Mouse (Mus musculus): ENCODE data around the gene Maob. TPM values are rescaled to one million over a fixed set of nuclear protein-coding genes. Genes with fewer than 3 reads are reported as not detected.

Maob gene
- 1.4 TPM for polyA plus RNA-seq (2015; fragmentation: Illumina TruSeq; extraction: RNeasy Lipid Tissue Mini Kit (QIAGEN cat#74804); ENCODE audit: insufficient read depth, low replicate concordance)

DNA sequence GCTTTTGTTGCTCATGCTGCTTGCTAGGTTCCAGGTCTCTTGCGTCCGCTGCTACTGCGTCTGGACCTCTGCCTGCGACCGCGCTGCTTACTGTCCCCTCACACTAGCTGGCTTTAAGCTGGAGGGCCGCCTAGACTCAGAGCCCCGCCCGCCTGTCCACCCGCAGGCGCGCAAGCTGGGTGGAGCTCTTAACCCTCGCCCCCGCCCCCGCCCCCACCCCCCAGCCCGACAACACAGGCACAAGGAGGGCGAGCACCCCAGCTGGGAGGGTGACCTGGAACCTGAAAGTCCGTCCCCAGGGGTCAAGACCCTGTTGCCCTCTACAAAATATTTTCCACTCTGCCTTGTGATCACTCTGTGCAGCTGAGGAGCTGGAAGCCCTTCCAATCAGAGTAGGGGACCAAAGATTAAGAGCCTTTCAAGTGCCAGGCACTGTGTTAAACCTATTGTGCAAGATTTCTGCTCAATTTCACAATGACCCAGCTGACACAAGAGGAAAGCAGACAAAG is at the start of gene Maob:
Gene Maob, minus strand, starts transcription at position 106 of the 509 bp plus-strand sequence.

Other genes starting within 250 kb of the Maob start
- gene Maoa, start 197.7 kb downstream of the Maob start, polyA plus RNA-seq (2015; fragmentation: Illumina TruSeq; extraction: RNeasy Lipid Tissue Mini Kit (QIAGEN cat#74804); ENCODE audit: insufficient read depth, low replicate concordance), result 7.2 TPM
- not detected for gene Ndp, start 94.4 kb upstream of the Maob start, polyA plus RNA-seq (2015; fragmentation: Illumina TruSeq; extraction: RNeasy Lipid Tissue Mini Kit (QIAGEN cat#74804); ENCODE audit: insufficient read depth, low replicate concordance)